Mouse (Mus musculus): Measurements from ENCODE around the gene Ptafr.

DNA sequence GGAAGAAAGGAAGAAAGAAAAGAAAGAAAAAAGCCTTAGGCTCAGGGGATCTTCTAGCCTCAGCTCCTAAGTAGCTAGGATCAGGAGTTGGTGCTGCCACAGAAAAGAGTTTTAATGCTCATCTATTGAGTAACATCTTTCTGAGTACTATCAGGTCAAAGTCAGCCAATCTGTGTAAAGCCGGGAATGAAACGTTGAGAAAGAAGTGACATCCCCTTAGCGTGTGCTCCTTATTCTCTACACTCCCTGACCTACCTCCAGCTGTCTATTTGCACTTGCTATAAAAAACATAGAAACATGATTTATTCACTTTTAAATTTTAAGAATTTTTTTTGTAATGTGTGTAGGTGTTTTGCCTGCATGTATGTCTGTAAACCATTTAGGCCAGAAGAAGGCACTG is 44.7 kb upstream of the Ptafr start:
- TF ChIP-seq POLR2A (IDR thresholded peaks at IDR 0.05; ENCODE audit: borderline replicate concordance, low read depth, low read length) (no peak), CTCF (IDR thresholded peaks at IDR 0.05; ENCODE audit: low read depth, low read length) (no peak)
